Mouse (Mus musculus): Measurements from ENCODE around the gene Rpl6.

- TF ChIP-seq CTCF (IDR thresholded peaks at IDR 0.05; ENCODE audit: low read depth) (peak; percentile 32; the same call in 1 of the 2 replicates), EP300 (IDR thresholded peaks at IDR 0.05; ENCODE audit: low read depth) (no peak)
Measured at GRCm38 (mm10) chr5:121202467-121202866, 1.8 kb upstream of the Rpl6 start.
